Mouse (Mus musculus) liver, embryonic 14.5 days (tissue): ENCODE results near the gene Nkapl. TPM values are rescaled to one million over a fixed set of nuclear protein-coding genes. Genes with fewer than 3 reads are reported as not detected.
A peak's percentile ranks its signal among the peaks of the same experiment; 100 is the strongest.

Experiments used
- ATAC-seq: fragments of 200-750 bp; cut with Nextera tagmentation; 2 replicates; pipeline ENCODE4 v1.8.0; 2017; ENCODE audit warnings: moderate number of reproducible peaks, mild to moderate bottlenecking, moderate library complexity; ENCODE audit not compliant: insufficient read depth
- DNase-seq, 3 experiments: peaks; one replicate each; pipeline ENCODE4 v3.0.0-alpha.2; 2012 to 2013; ENCODE audit warnings: low read depth in 3 of 3, low spot score in 3 of 3
- H3K27ac ChIP-seq: fragments of 300-500 bp; sonication (generic); 2 replicates; pipeline ENCODE4 v1.5.1; 2014; ENCODE audit warnings: moderate library complexity, mild to moderate bottlenecking, control low read depth, inconsistent platforms
- H3K27me3 ChIP-seq: fragments of 300-500 bp; sonication (generic); 2 replicates; pipeline ENCODE4 v1.6.1; 2014; ENCODE audit warnings: mild to moderate bottlenecking, low read length, moderate library complexity; ENCODE audit not compliant: control insufficient read depth, insufficient read depth
- H3K36me3 ChIP-seq: fragments of 300-500 bp; sonication (generic); replicated peaks from 2 replicates; pipeline ENCODE4 v1.6.1; 2014; ENCODE audit warnings: low read depth; ENCODE audit not compliant: control insufficient read depth, insufficient read depth
- H3K4me1 ChIP-seq, 2 experiments: fragments of 200-500 bp in 1 of 2; fragments of 300-500 bp in 1 of 2; sonication (generic) in 1 of 2; replicated peaks; 2 replicates each; pipeline ENCODE4 v1.6.1; 2012 to 2014; ENCODE audit warnings: antibody characterized with exemption in 1 of 2, inconsistent platforms in 1 of 2, low read length in 1 of 2; ENCODE audit not compliant: control insufficient read depth in 2 of 2, insufficient read depth in 2 of 2
- H3K4me2 ChIP-seq: fragments of 300-500 bp; sonication (generic); 2 replicates; pipeline ENCODE4 v1.6.1; 2014; ENCODE audit warnings: low read depth, mild to moderate bottlenecking, control low read depth, moderate library complexity
- H3K4me3 ChIP-seq, 2 experiments: fragments of 200-500 bp in 1 of 2; fragments of 300-500 bp in 1 of 2; sonication (generic) in 1 of 2; 2 replicates each; pipeline ENCODE4 v1.5.1; 2012 to 2014; ENCODE audit warnings: low read depth in 2 of 2, low read length in 2 of 2, mild to moderate bottlenecking in 2 of 2, control low read depth in 1 of 2, inconsistent platforms in 1 of 2, moderate library complexity in 1 of 2; ENCODE audit not compliant: insufficient read depth in 1 of 2
- H3K9ac ChIP-seq: fragments of 300-500 bp; sonication (generic); replicated peaks from 2 replicates; pipeline ENCODE4 v1.6.1; 2014; ENCODE audit warnings: mild to moderate bottlenecking, control low read depth, moderate library complexity
- H3K9me3 ChIP-seq: fragments of 300-500 bp; sonication (generic); 2 replicates; pipeline ENCODE4 v1.6.1; 2016; ENCODE audit warnings: low read length, mixed read lengths; ENCODE audit not compliant: control insufficient read depth
- CTCF ChIP-seq: IDR thresholded peaks from 2 replicates; pipeline ENCODE4 v1.5.1; 2016; ENCODE audit warnings: antibody characterized with exemption, low read depth, control low read depth
- EP300 ChIP-seq: IDR thresholded peaks from 2 replicates; pipeline ENCODE4 v1.6.1; 2016; ENCODE audit warnings: antibody characterized with exemption, low read depth
- WGBS: fragments of 180-500 bp; shearing (Covaris S2); extraction: QIAGEN DNeasy Blood & Tissue Kit; methylation state at CpG from one replicate; pipeline ENCODE4 v1.1.7; 2014; ENCODE audit not compliant: insufficient replicate concordance; 5-methylcytosine and 5-hydroxymethylcytosine counted together
- polyA plus RNA-seq, 2 experiments: library from polyadenylated mRNA; depleted of rRNA in 1 of 2; stranded (reverse) in 1 of 2; unstranded in 1 of 2; fragments of >200 nt; fragmentation: Nextera tagmentation in 1 of 2; extraction: Ambion mirVana in 1 of 2; gene quantifications; 2 replicates each; pipeline versions ENCODE4 v1.2.1 to v1.2.3; 2012 to 2014

The Nkapl gene
- polyA plus RNA-seq, 2 experiments: 0.25 to 0.65 TPM

GRCm38 (mm10) chr13:21453042-21453441 lies 15.3 kb downstream of the Nkapl start:
- DNase-seq (no peak), ATAC-seq (no peak)
- Histone ChIP-seq H3K9ac (peak overlapping the region; percentile 68), H3K4me1 (peaks cover 2 to 13% of the 10 kb centered on the region in 2 experiments; a peak in 3 of 4 replicates), H3K27me3 (no peaks in the 10 kb centered on the region), H3K4me3 (peak overlapping the region; percentile 68 to 85), H3K9me3 (no peaks in the 10 kb centered on the region), H3K36me3 (no peaks in the 10 kb centered on the region), H3K4me2 (peak overlapping the region; percentile 77), H3K27ac (no peak overlapping the region)
- WGBS: 3% methylated on average over 13 of the region's 13 CpGs
- TF ChIP-seq EP300 (no peak), CTCF (no peak)

- no peak for DNase-seq
- Histone ChIP-seq H3K27me3 (no peaks in the 10 kb centered on the region), H3K27ac (no peak overlapping the region), H3K36me3 (peaks cover 12% of the 10 kb centered on the region), H3K9ac (no peak overlapping the region), H3K4me1 (peaks cover 2 to 11% of the 10 kb centered on the region in 2 experiments; a peak in 3 of 4 replicates), H3K4me2 (peak overlapping the region; percentile 6; the same call in 1 of the 2 replicates), H3K4me3 (no peak overlapping the region), H3K9me3 (no peaks in the 10 kb centered on the region)
- 74% methylated on average over 16 of the region's 16 CpGs for WGBS
- no peak for TF ChIP-seq EP300
- no peak for TF ChIP-seq CTCF
- no peak for ATAC-seq
Measured at GRCm38 (mm10) chr13:21447856-21448614, 20.3 kb downstream of the Nkapl start.

GRCm38 (mm10) chr13:21446796-21447195 lies 21.5 kb downstream of the Nkapl start:
- Histone ChIP-seq H3K4me3 (no peak overlapping the region), H3K27me3 (no peaks in the 10 kb centered on the region), H3K4me2 (no peak overlapping the region), H3K9ac (no peak overlapping the region), H3K9me3 (no peaks in the 10 kb centered on the region), H3K4me1 (peaks cover 0 to under 1% of the 10 kb centered on the region in 2 experiments; a peak in 3 of 4 replicates), H3K36me3 (peaks cover 12% of the 10 kb centered on the region), H3K27ac (no peak overlapping the region)
- DNase-seq (no peak), ATAC-seq (no peak)
- WGBS: 71% methylated on average over 9 of the region's 9 CpGs
- TF ChIP-seq EP300 (no peak), CTCF (no peak)

GRCm38 (mm10) chr13:21441207-21441572 lies 27.1 kb downstream of the Nkapl start:
- Histone ChIP-seq H3K27me3 (no peaks in the 10 kb centered on the region), H3K27ac (peak overlapping the region; percentile 81), H3K9me3 (no peaks in the 10 kb centered on the region), H3K4me3 (peak overlapping the region; percentile 78 to 96), H3K36me3 (peaks cover 9% of the 10 kb centered on the region), H3K9ac (peak overlapping the region; percentile 92), H3K4me2 (peak overlapping the region; percentile 95), H3K4me1 (peaks cover 7% of the 10 kb centered on the region in 2 experiments)
- WGBS: 19% methylated on average over 10 of the region's 10 CpGs
- ATAC-seq (no peak), DNase-seq (no peak)
- no peak for TF ChIP-seq CTCF

- TF ChIP-seq EP300: no peak
- TF ChIP-seq CTCF: peak; percentile 86
- H3K36me3 ChIP-seq: peaks cover 9% of the 10 kb centered on the region
- peak within 1 kb of the TSS; percentile 78 to 96 for H3K4me3 ChIP-seq
- WGBS: under 1% methylated on average over 32 of the region's 32 CpGs
- H3K4me2 ChIP-seq: peak within 1 kb of the TSS; percentile 95
- H3K4me1 ChIP-seq: peaks cover 7% of the 10 kb centered on the region in 2 experiments
- DNase-seq (peak; percentile 56 to 61 (median 61)), ATAC-seq (peak; percentile 85)
- no peaks in the 10 kb centered on the region for H3K27me3 ChIP-seq
- no peaks in the 10 kb centered on the region for H3K9me3 ChIP-seq
- H3K9ac ChIP-seq: peak within 1 kb of the TSS; percentile 92
- peak within 1 kb of the TSS; percentile 81 for H3K27ac ChIP-seq
Measured at GRCm38 (mm10) chr13:21440503-21441206, 27.7 kb downstream of the Nkapl start, which contains the start of gene Pgbd1. Gene Pgbd1, minus strand, starts transcription at chr13:21441058.
